Mouse (Mus musculus) erythroblast, embryonic 14.5 days (primary cell): ENCODE data around the gene Slc12a9.

Experiments
- GATA1 ChIP-seq: IDR thresholded peaks from 2 replicates; pipeline ENCODE4 v1.6.1; 2012; ENCODE audit warnings: low read length, inconsistent platforms, mixed read lengths
- TAL1 ChIP-seq: IDR thresholded peaks from 3 replicates; pipeline ENCODE4 v1.6.1; 2012; ENCODE audit warnings: low read length, inconsistent platforms, mixed read lengths

DNA sequence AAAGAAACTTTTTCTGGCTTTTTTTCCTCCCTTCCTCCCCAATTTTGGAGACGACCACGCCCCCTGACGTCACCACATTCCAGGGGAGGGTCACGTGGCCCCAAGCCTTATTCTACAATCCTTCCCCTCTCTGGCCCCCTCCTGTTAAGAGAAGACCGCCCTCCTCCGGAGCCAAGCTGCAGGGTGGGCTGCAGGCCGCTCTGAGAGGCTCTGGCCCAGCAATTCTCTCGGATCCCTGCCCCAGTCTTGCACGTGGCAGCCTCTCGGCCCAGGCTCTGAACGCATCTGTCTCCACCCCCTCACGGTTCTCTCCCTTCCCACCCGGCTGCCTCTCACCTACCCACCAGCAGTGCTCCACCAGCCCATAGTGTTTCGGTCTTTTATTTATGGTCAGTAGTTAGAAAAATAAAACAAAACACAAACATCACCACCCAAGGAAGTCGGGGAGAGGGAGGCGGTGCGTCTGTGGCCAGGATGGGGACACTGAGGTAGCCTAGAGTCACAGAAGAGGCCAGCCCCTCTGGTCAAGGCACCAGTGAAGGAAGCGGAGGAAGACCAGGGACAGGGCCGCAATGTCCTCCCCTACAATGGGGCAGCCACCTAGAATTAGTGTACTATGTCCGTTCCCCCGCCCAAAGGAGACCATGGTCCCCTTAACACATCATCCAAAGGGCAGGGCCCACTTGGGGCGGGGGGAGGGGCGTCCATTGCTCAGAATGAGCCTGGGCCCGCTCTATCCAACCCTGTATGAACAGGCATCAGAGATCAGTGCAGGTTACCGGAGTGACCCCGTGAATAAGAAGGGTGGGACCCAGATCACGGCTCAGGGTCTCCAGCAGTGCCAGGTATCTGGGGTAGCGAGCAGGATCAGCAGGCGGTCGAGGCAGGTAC lies 19.0 kb downstream of the Slc12a9 start, which contains the start of gene Trip6:
- TF ChIP-seq GATA1 (no peak), TAL1 (no peak)
